Mouse (Mus musculus): ENCODE data around the gene Hps6. TPM values are rescaled to one million over a fixed set of nuclear protein-coding genes. Genes with fewer than 3 reads are reported as not detected.

Gene Hps6
- total RNA-seq, 2 experiments from 2014 or later = 3.0 to 5.1 TPM

GRCm38 (mm10) chr19:46044993-46045695, 41.8 kb downstream of the Hps6 start, which contains the start of gene Ldb1:
Gene Ldb1 (minus strand): TSS chr19:46045214.
- DNase-seq = peak; percentile 82

GRCm38 (mm10) chr19:46045696-46046311, 42.5 kb downstream of the Hps6 start:
- DNase-seq = peak; percentile 40

GRCm38 (mm10) chr19:46046621-46047025, 43.3 kb downstream of the Hps6 start:
- DNase-seq = no peak

GRCm38 (mm10) chr19:46047426-46047825, 44.1 kb downstream of the Hps6 start:
- DNase-seq = no peak

- no peak for DNase-seq
These were observed 45.8 kb downstream of the Hps6 start for GRCm38 (mm10) chr19:46049129-46049528.

GRCm38 (mm10) chr19:46050462-46050861, 47.2 kb downstream of the Hps6 start:
- no peak for DNase-seq

Other genes starting within 250 kb of the Hps6 start
- gene Mgea5, start 219.7 kb upstream of the Hps6 start, total RNA-seq (2021) = 10 to 100 TPM; 36.0 to 44.4 TPM
- under 1 TPM; 0.40 to 0.79 TPM for gene Kcnip2, start 187.4 kb upstream of the Hps6 start, total RNA-seq (2021)
- gene Armh3, start 5.0 kb upstream of the Hps6 start, total RNA-seq (2021) = 10 to 100 TPM; 12.5 to 15.0 TPM
- gene Pprc1, start 41.4 kb downstream of the Hps6 start, total RNA-seq (2021) = 10 to 100 TPM; 12.8 to 23.6 TPM
- 10 to 100 TPM; 36.2 to 50.3 TPM for gene Ldb1, start 41.7 kb downstream of the Hps6 start, total RNA-seq (2021)
- gene Nolc1, start 72.4 kb downstream of the Hps6 start, total RNA-seq (2021) = 10 to 100 TPM; 22.9 to 26.4 TPM
- not detected for gene Elovl3, start 128.4 kb downstream of the Hps6 start, total RNA-seq (2021)
- gene Pitx3, start 144.8 kb downstream of the Hps6 start, total RNA-seq (2021) = 10 to 100 TPM; 19.0 to 21.6 TPM
- gene Gbf1, start 149.0 kb downstream of the Hps6 start, total RNA-seq (2021) = 10 to 100 TPM; 54.9 to 62.5 TPM

All from gastrocnemius, postnatal 10 days (tissue).